Mouse (Mus musculus): ENCODE results near the gene Slc6a9.

DNA sequence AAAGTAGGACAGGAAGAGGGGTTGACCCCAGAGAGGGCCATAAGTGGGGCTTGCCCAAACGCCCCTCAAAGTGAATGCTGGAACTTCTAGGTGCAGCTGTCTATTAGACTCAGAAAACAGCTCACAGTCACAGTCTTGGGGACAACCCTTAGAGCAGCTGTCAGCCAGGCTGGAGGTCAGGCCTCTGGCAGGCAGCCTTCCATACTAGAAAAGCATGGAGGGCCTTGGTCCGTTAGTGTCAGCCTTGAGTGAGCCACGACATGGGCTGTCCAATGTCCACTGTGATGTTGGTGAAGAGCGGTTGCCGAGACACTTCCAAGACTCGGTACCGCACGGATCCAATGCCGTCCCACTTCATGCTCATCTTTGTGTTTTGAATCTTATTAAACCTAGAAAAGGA lies 39.3 kb downstream of the Slc6a9 start:
- TF ChIP-seq CTCF (IDR thresholded peaks at IDR 0.05; ENCODE audit: low read depth, low read length) (no peak), GATA2 (IDR thresholded peaks at IDR 0.05; ENCODE audit: borderline replicate concordance, low read depth, low read length) (no peak), GATA1 (IDR thresholded peaks at IDR 0.05; ENCODE audit: borderline replicate concordance, low read length) (no peak)
